Mouse (Mus musculus): Measurements from ENCODE around the gene Rps6kc1. TPM values are rescaled to one million over a fixed set of nuclear protein-coding genes. Genes with fewer than 3 reads are reported as not detected.

The Rps6kc1 gene
- polyA plus RNA-seq, 1 experiment from 2014 or later = 16.3 TPM

GRCm38 (mm10) chr1:190888646-190889045, 22.9 kb downstream of the Rps6kc1 start:
- 88% methylated on average over 16 of the region's 16 CpGs for WGBS
- peaks cover 39% of the 10 kb centered on the region for H3K36me3 ChIP-seq
- no peak overlapping the region for H3K4me3 ChIP-seq
- H3K9me3 ChIP-seq (replicated peaks) = no peaks in the 10 kb centered on the region
- H3K27ac ChIP-seq = no peak overlapping the region
- DNase-seq (ENCODE audit: low spot score) = no peak
- no peaks in the 10 kb centered on the region for H3K27me3 ChIP-seq (ENCODE audit: low read depth, poor library complexity, severe bottlenecking)
- H3K4me1 ChIP-seq = no peaks in the 10 kb centered on the region

DNA sequence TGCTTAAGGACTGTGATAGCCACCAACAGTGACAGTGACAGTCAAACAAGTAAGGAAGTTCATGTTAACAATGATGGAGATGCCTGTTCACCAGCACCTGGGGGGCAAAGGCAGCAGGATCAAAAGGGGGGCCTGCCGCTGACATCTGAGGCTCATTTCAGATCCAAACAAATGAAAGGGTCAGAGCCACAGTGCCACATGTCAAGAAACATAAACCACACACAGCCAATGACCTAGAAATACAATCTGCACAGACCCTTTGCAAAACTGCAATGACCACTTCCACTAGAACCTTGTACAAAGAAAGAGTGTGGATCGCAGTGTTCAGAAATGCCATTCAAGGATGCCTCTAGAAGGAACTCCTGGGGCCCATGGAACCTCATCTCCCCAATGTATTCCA, 23.5 kb downstream of the Rps6kc1 start:
- H3K36me3 ChIP-seq = peaks cover 42% of the 10 kb centered on the region
- 92% methylated on average over 2 of the region's 2 CpGs for WGBS

DNA sequence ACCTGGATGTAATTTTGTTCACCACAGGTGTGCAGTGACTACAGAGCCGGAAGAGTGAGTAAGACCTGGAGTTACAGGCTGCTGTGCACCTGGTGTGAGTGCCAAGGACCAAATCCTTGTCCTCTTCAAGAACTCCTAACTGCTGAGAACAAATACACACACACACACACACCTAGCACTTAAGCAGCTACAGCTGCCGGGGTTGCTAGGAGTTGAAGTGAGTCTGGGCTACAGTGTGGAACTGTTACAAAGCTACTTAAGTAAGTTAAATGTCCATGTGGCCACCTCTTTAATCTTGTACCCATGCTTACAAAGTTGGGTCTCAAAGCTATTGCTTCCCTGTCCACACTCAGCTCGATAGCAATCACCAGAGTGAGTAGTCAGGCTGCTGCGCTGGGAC, 25.6 kb downstream of the Rps6kc1 start:
- H3K9me3 ChIP-seq (replicated peaks) = no peaks in the 10 kb centered on the region
- WGBS = 89% methylated on average over 4 of the region's 4 CpGs
- no peak for DNase-seq (ENCODE audit: low spot score)
- no peaks in the 10 kb centered on the region for H3K4me1 ChIP-seq
- no peak overlapping the region for H3K4me3 ChIP-seq
- H3K36me3 ChIP-seq = peaks cover 35% of the 10 kb centered on the region
- H3K27ac ChIP-seq = no peak overlapping the region
- H3K27me3 ChIP-seq (ENCODE audit: low read depth, poor library complexity, severe bottlenecking) = no peaks in the 10 kb centered on the region

More for the DNA sequence above, 23.5 kb downstream of the Rps6kc1 start:
- Histone ChIP-seq H3K27ac (no peak overlapping the region), H3K9me3 (replicated peaks) (no peaks in the 10 kb centered on the region), H3K4me3 (no peak overlapping the region), H3K27me3 (ENCODE audit: low read depth, poor library complexity, severe bottlenecking) (no peaks in the 10 kb centered on the region), H3K4me1 (no peaks in the 10 kb centered on the region)
- DNase-seq (ENCODE audit: low spot score) = no peak

DNA sequence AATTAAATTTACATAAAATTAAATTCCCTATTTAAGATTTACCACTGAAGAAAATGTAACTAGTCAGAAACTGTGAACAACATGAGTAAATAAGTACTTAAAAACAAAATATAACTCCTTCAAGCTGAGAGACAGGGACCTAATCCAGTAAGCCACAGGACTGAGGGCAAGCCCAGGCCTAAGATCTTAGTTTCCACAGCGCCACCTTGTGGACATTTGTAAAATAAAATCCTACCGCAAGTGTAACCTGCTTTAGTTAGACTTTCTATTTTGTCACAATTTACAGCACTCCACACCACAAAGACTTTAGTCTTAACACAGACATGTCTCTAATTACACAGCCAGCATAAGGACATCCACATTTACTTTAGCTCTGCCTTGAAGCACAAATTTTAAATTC, 30.1 kb downstream of the Rps6kc1 start:
- Histone ChIP-seq H3K27ac (no peak overlapping the region), H3K36me3 (peaks cover 22% of the 10 kb centered on the region), H3K4me3 (no peak overlapping the region), H3K27me3 (ENCODE audit: low read depth, poor library complexity, severe bottlenecking) (no peaks in the 10 kb centered on the region), H3K4me1 (no peaks in the 10 kb centered on the region), H3K9me3 (replicated peaks) (no peaks in the 10 kb centered on the region)
- peak; percentile 54 for DNase-seq (ENCODE audit: low spot score)
- WGBS = 1% methylated on average over 2 of the region's 2 CpGs

GRCm38 (mm10) chr1:190880638-190881037, 30.9 kb downstream of the Rps6kc1 start:
- Histone ChIP-seq H3K27me3 (ENCODE audit: low read depth, poor library complexity, severe bottlenecking) (no peaks in the 10 kb centered on the region), H3K9me3 (replicated peaks) (no peaks in the 10 kb centered on the region), H3K4me1 (no peaks in the 10 kb centered on the region), H3K36me3 (peaks cover 22% of the 10 kb centered on the region), H3K4me3 (no peak overlapping the region), H3K27ac (no peak overlapping the region)
- WGBS = 85% methylated on average over 6 of the region's 6 CpGs
- no peak for DNase-seq (ENCODE audit: low spot score)

GRCm38 (mm10) chr1:190875751-190876150, 35.8 kb downstream of the Rps6kc1 start:
- Histone ChIP-seq H3K4me1 (no peaks in the 10 kb centered on the region), H3K9me3 (replicated peaks) (no peaks in the 10 kb centered on the region), H3K27me3 (ENCODE audit: low read depth, poor library complexity, severe bottlenecking) (no peaks in the 10 kb centered on the region), H3K4me3 (no peak overlapping the region), H3K36me3 (peaks cover 30% of the 10 kb centered on the region), H3K27ac (no peak overlapping the region)
- DNase-seq (ENCODE audit: low spot score) = no peak
- WGBS = 95% methylated on average over 6 of the region's 6 CpGs

GRCm38 (mm10) chr1:190875089-190875488, 36.5 kb downstream of the Rps6kc1 start:
- H3K9me3 ChIP-seq (replicated peaks) = no peaks in the 10 kb centered on the region
- H3K36me3 ChIP-seq = peaks cover 35% of the 10 kb centered on the region
- H3K4me1 ChIP-seq = no peaks in the 10 kb centered on the region
- DNase-seq (ENCODE audit: low spot score) = no peak
- H3K27me3 ChIP-seq (ENCODE audit: low read depth, poor library complexity, severe bottlenecking) = no peaks in the 10 kb centered on the region
- no peak overlapping the region for H3K27ac ChIP-seq
- no peak overlapping the region for H3K4me3 ChIP-seq
- 90% methylated on average over 4 of the region's 4 CpGs for WGBS

DNA sequence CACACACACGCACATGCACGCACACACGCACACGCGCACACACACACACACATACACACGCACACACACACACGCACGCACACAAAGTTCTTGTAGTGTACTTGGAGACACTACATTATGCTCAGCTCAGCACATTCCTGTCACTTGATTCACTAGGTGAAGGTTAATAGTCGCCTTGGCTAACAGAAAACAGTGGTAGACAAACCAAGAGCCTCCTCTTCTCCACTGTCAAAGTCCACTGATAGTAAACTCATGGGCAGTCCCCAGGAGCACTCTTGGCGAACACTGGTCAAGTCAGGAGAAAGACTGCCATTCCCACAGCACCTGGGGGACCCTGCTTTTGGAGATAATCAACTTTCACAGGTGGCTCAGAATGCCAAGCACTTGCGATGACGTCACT, 40.5 kb downstream of the Rps6kc1 start:
- 98% methylated on average over 12 of the region's 12 CpGs for WGBS
- no peaks in the 10 kb centered on the region for H3K9me3 ChIP-seq (replicated peaks)
- no peaks in the 10 kb centered on the region for H3K27me3 ChIP-seq (ENCODE audit: low read depth, poor library complexity, severe bottlenecking)
- H3K36me3 ChIP-seq = peaks cover 41% of the 10 kb centered on the region
- DNase-seq (ENCODE audit: low spot score) = no peak
- no peak overlapping the region for H3K4me3 ChIP-seq
- H3K27ac ChIP-seq = no peak overlapping the region
- H3K4me1 ChIP-seq = no peaks in the 10 kb centered on the region

DNA sequence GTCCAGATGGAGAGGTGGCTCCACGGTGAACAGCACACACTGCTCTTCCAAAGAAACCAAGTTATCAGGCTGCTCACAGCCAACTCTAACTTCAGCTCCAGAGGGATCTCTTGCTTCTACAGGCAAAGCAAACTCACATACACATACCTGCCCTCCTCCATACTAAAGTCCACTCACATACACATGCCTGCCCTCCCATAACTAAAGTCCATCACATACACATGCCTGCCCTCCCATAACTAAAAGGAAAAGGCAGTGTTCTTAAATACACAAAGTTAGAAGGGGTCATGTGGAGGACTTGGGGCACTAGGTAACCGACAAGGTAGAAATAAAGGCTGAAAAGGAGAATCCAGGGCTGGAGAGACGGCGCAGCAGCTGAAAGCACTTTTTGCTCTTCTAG, 41.6 kb downstream of the Rps6kc1 start:
- Histone ChIP-seq H3K27ac (no peak overlapping the region), H3K27me3 (ENCODE audit: low read depth, poor library complexity, severe bottlenecking) (no peaks in the 10 kb centered on the region), H3K9me3 (replicated peaks) (no peaks in the 10 kb centered on the region), H3K4me3 (no peak overlapping the region), H3K4me1 (no peaks in the 10 kb centered on the region), H3K36me3 (peaks cover 45% of the 10 kb centered on the region)
- DNase-seq (ENCODE audit: low spot score) = no peak
- 97% methylated on average over 4 of the region's 4 CpGs for WGBS

GRCm38 (mm10) chr1:190868790-190869189, 42.8 kb downstream of the Rps6kc1 start:
- peaks cover 42% of the 10 kb centered on the region for H3K36me3 ChIP-seq
- DNase-seq (ENCODE audit: low spot score) = no peak
- H3K27ac ChIP-seq = no peak overlapping the region

GRCm38 (mm10) chr1:190861626-190862025, 49.9 kb downstream of the Rps6kc1 start:
- 96% methylated on average over 5 of the region's 5 CpGs for WGBS
- Histone ChIP-seq H3K27ac (no peak overlapping the region), H3K9me3 (replicated peaks) (no peaks in the 10 kb centered on the region), H3K27me3 (ENCODE audit: low read depth, poor library complexity, severe bottlenecking) (no peaks in the 10 kb centered on the region), H3K36me3 (peaks cover 4% of the 10 kb centered on the region), H3K4me1 (no peaks in the 10 kb centered on the region), H3K4me3 (no peak overlapping the region)
- no peak for DNase-seq (ENCODE audit: low spot score)

More at GRCm38 (mm10) chr1:190868790-190869189, 42.8 kb downstream of the Rps6kc1 start:
- WGBS = 94% methylated on average over 3 of the region's 3 CpGs
- H3K4me1 ChIP-seq = no peaks in the 10 kb centered on the region
- H3K9me3 ChIP-seq (replicated peaks) = no peaks in the 10 kb centered on the region
- no peaks in the 10 kb centered on the region for H3K27me3 ChIP-seq (ENCODE audit: low read depth, poor library complexity, severe bottlenecking)
- H3K4me3 ChIP-seq = no peak overlapping the region

DNA sequence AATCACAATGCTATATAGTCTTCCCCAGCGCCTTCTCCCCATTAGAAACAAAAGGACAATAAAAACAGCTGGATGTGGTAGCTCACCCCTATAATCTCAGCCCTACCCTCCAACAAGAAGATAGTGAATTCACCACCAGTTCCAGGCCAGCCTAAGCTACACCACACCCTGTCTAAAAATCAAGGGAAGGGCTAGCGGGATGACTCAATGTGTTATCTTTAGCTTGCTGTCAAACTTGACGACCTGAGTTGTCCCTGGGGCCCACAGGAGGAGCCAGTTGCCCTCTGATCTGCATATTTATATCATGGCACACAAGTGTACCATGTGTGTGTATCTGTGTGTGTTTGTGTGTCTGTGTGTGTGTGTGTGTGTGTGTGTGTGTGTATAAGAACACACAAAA, 57.1 kb downstream of the Rps6kc1 start:
- no peaks in the 10 kb centered on the region for H3K4me1 ChIP-seq
- peaks cover 5% of the 10 kb centered on the region for H3K36me3 ChIP-seq
- WGBS = 69% methylated on average over 3 of the region's 3 CpGs
- H3K27me3 ChIP-seq (ENCODE audit: low read depth, poor library complexity, severe bottlenecking) = no peaks in the 10 kb centered on the region
- DNase-seq (ENCODE audit: low spot score) = no peak
- no peak overlapping the region for H3K4me3 ChIP-seq
- no peak overlapping the region for H3K27ac ChIP-seq
- H3K9me3 ChIP-seq (replicated peaks) = 0 out of 2 replicates have a peak, but pooled peaks cover 2% of the 10 kb centered on the region

DNA sequence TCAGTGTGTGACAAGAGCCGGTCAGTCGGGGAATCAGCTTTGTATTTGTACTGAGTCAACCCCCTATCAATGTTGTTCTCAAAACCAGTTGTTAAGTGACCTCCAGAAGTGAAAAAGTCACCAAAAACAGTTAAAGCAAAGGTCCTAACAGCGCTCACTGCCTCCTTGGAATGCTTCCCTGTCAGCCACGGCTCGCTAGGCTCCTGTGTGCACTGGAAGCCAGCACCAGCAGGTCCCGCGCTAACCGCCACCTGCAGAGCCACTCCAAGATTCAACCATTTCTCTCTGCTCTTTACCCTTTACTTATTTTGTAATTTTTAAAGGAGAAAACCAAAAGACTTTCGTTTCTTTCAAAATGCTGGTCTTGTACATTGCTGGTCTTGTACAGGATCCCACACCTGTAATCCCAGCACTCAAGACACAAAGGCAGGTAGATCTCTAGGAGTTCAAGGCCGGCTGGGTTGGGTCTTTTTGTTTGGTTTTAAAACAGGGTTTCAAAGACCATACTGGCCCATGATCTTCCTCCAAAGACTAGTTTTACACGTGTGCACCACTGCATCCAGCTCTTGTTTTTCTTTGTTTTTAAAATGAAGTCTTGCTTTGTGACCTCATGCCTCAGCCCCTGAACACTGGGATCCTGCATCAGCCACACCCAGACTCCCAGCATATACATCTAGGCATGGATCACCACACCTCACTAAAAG, 62.3 kb downstream of the Rps6kc1 start:
- H3K4me3 ChIP-seq = no peak overlapping the region
- H3K9me3 ChIP-seq (replicated peaks) = 0 out of 2 replicates have a peak, but pooled peaks cover 2% of the 10 kb centered on the region
- no peak for DNase-seq (ENCODE audit: low spot score)
- WGBS = 85% methylated on average over 11 of the region's 11 CpGs
- H3K27me3 ChIP-seq (ENCODE audit: low read depth, poor library complexity, severe bottlenecking) = no peaks in the 10 kb centered on the region
- no peaks in the 10 kb centered on the region for H3K36me3 ChIP-seq
- no peak overlapping the region for H3K27ac ChIP-seq
- no peaks in the 10 kb centered on the region for H3K4me1 ChIP-seq

GRCm38 (mm10) chr1:190848676-190849075, 62.9 kb downstream of the Rps6kc1 start:
- Histone ChIP-seq H3K27ac (no peak overlapping the region), H3K4me3 (no peak overlapping the region), H3K27me3 (ENCODE audit: low read depth, poor library complexity, severe bottlenecking) (no peaks in the 10 kb centered on the region), H3K9me3 (replicated peaks) (0 out of 2 replicates have a peak, but pooled peaks cover 2% of the 10 kb centered on the region), H3K4me1 (no peaks in the 10 kb centered on the region), H3K36me3 (peaks cover 4% of the 10 kb centered on the region; the same call in 1 of the 2 replicates)
- DNase-seq (ENCODE audit: low spot score) = no peak
- 75% methylated on average over 3 of the region's 3 CpGs for WGBS

Measured in limb, embryonic 10.5 days (tissue).